ENCODE assay signal across 26 mouse cellular contexts in genomic region chr5:51108181-51108580, GRCm38 (mm10).
A peak's percentile ranks its signal among the peaks of the same experiment; 100 is the strongest.
DNase-seq lines count a peak whose midpoint lies in the region; ATAC-seq and TF ChIP-seq lines count a peak whose summit lies in the region.
"Had no signal": no experiment of that assay in that cellular context is flagged by ENCODE, and none has a peak within 500 bp of the region (broad histone marks: within the 10 kb centered on the region; RNA-seq: fewer than 3 reads in every experiment).

No protein-coding gene starts in this region.

- H3K9ac ChIP-seq in heart, adult 2 months (ENCODE audit: low read depth, low read length), result no peak overlapping the region
- H3K9ac ChIP-seq: forebrain, embryonic 13.5 days; heart, embryonic 12.5 days; heart, embryonic 15.5 days; hindbrain, embryonic 14.5 days had no signal

- H3K36me3 ChIP-seq in heart, adult 2 months (ENCODE audit: control insufficient read depth, insufficient read depth, low read length), result no peaks in the 10 kb centered on the region
- H3K36me3 ChIP-seq: forebrain, embryonic 10.5 days; heart, embryonic 12.5 days; heart, embryonic 15.5 days; hindbrain, embryonic 10.5 days had no signal

- no peak overlapping the region for H3K27ac ChIP-seq in heart, adult 2 months
- H3K27ac ChIP-seq: forebrain, embryonic 10.5 days; forebrain, embryonic 13.5 days; heart, embryonic 15.5 days; hindbrain, embryonic 10.5 days; hindbrain, embryonic 14.5 days; hindbrain, postnatal 0 days had no signal

- TF ChIP-seq CTCF in heart, adult 2 months (IDR thresholded peaks at IDR 0.05), result no peak

- intact Hi-C loops in heart, adult 2 months (cut with DNase I), result no loop called here

- no peak overlapping the region for H3K4me3 ChIP-seq in heart, adult 2 months
- H3K4me3 ChIP-seq: forebrain, embryonic 10.5 days; forebrain, embryonic 13.5 days; heart, embryonic 12.5 days; heart, embryonic 15.5 days; hindbrain, embryonic 10.5 days had no signal

- TF ChIP-seq EP300 in heart, adult 2 months (IDR thresholded peaks at IDR 0.05; ENCODE audit: insufficient read depth, low read depth, low read length), result no peak

- no peak for ATAC-seq in CD4-positive, CD25-positive, alpha-beta regulatory T cell, adult 4 months
- ATAC-seq: forebrain, embryonic 13.5 days; forebrain, embryonic 16.5 days; inflammation-experienced regulatory T-cells, adult 6 months; intestine, embryonic 16.5 days had no signal

- H3K27me3 ChIP-seq in heart, adult 2 months (ENCODE audit: control insufficient read depth, insufficient read depth, low read length), result no peaks in the 10 kb centered on the region
- H3K27me3 ChIP-seq: forebrain, embryonic 13.5 days; heart, embryonic 12.5 days; heart, embryonic 15.5 days had no signal

- H3K4me1 ChIP-seq in heart, adult 2 months (ENCODE audit: control insufficient read depth, insufficient read depth, low read length), result no peaks in the 10 kb centered on the region
- H3K4me1 ChIP-seq: forebrain, embryonic 10.5 days; forebrain, embryonic 13.5 days; heart, embryonic 12.5 days; heart, embryonic 15.5 days; hindbrain, embryonic 10.5 days had no signal

- DNase-seq in right cerebral cortex, adult 18-20 months, result peak; percentile 28
- no peak for DNase-seq in right cerebral cortex, postnatal 10 days (ENCODE audit: low spot score in 2 of 2)
- DNase-seq in Muller cell, postnatal 12 days (ENCODE audit: inconsistent ontology term), result peak; percentile 45
- DNase-seq in adipocyte (ENCODE audit: low spot score), result peak; percentile 47
- no peak for DNase-seq in heart, adult 2 months
- no peak for DNase-seq in lung, adult 18-20 months
- DNase-seq: adrenal gland, adult 8-10 months; adrenal gland, postnatal 25 days; B cell, adult 2 months; cerebellum, postnatal 14 days; gastrocnemius, postnatal 10 days; gastrocnemius, postnatal 36 days; heart, postnatal 10 days; heart, postnatal 36 days; kidney, adult 18-20 months had no signal

- 59% methylated on average over 1 of the region's 1 CpGs for WGBS in heart, adult 2 months

- TF ChIP-seq POLR2A in heart, adult 2 months (IDR thresholded peaks at IDR 0.05; ENCODE audit: insufficient read depth, low read depth, low read length), result no peak

- no peaks in the 10 kb centered on the region for H3K79me2 ChIP-seq in heart, adult 2 months (replicated peaks; ENCODE audit: control insufficient read depth, insufficient read depth, low read length)

Comparison
In these comparisons a context has a peak if more than half of its experiments do, and no peak if none do; other contexts are left out.
1. DNase-seq: peak in right cerebral cortex, adult 18-20 months (single experiment), Muller cell, postnatal 12 days (single experiment) and adipocyte (single experiment); none in right cerebral cortex, postnatal 10 days (0 of 2), heart, adult 2 months (0 of 2) and lung, adult 18-20 months (0 of 2).